Mouse (Mus musculus): ENCODE results near the gene Ly6g5b.

- TF ChIP-seq CTCF (IDR thresholded peaks at IDR 0.05; ENCODE audit: control insufficient read depth, insufficient read depth, insufficient replicate concordance, low read depth, low read length) (no peak), POLR2A (IDR thresholded peaks at IDR 0.05; ENCODE audit: control insufficient read depth, low read depth, low read length) (no peak)
These were observed 10.5 kb downstream of the Ly6g5b start for GRCm38 (mm10) chr17:35104754-35105153.
